Mouse (Mus musculus) olfactory bulb, adult 2 months (tissue): ENCODE measurements around the gene Snrpg.

ENCODE experiments used
- CTCF ChIP-seq: fragments of 200-500 bp; IDR thresholded peaks from 2 replicates; pipeline ENCODE4 v1.5.1; 2012; ENCODE audit warnings: low read depth, mild to moderate bottlenecking, low read length, moderate library complexity; ENCODE audit not compliant: insufficient read depth
- POLR2A ChIP-seq: fragments of 200-500 bp; IDR thresholded peaks from 2 replicates; pipeline ENCODE4 v1.6.1; 2012; ENCODE audit warnings: mild to moderate bottlenecking, low read depth, low read length, moderate library complexity; ENCODE audit not compliant: insufficient read depth

GRCm38 (mm10) chr6:86404100-86404861 lies 33.2 kb downstream of the Snrpg start, which contains the start of gene Tia1:
- TF ChIP-seq POLR2A (peak; percentile 80), CTCF (no peak)
